Mouse (Mus musculus) layer of hippocampus, adult 6 months (tissue): ENCODE data around the gene Olfr741. TPM values are rescaled to one million over a fixed set of nuclear protein-coding genes. Genes with fewer than 3 reads are reported as not detected.

Experiments
- long read RNA-seq, 2 experiments: library from polyadenylated mRNA; unstranded; transcript quantifications; one replicate each; pipeline ENCODE4 v2.0.0; 2019 to 2020
- polyA plus RNA-seq: library from polyadenylated mRNA; unstranded; fragments of <200 nt; fragmentation: Nextera tagmentation; gene quantifications from 2 replicates; pipeline ENCODE4 v1.2.3, GENCODE M21; 2021

Olfr741 gene
- not detected in 2 replicates for polyA plus RNA-seq
- long read RNA-seq, experiment 1: 0 reads
- long read RNA-seq, experiment 2: 0 reads

GRCm38 (mm10) chr14:50472438-50472837 lies at the start of gene Olfr741:
Gene Olfr741 (plus strand): TSS chr14:50472738.

GRCm38 (mm10) chr14:50445245-50445644 lies 27.3 kb upstream of the Olfr741 start, which contains the start of gene Olfr740:
Gene Olfr740 (plus strand): TSS chr14:50445545.

GRCm38 (mm10) chr14:50503300-50503699 lies 30.8 kb downstream of the Olfr741 start, which contains the start of gene Olfr742:
Gene Olfr742 (plus strand): TSS chr14:50503600.

GRCm38 (mm10) chr14:50521539-50521938 lies 49.0 kb downstream of the Olfr741 start, which contains the start of gene Olfr743:
Gene Olfr743 (plus strand): TSS chr14:50521839.

Other genes with a start within 250 kb of the Olfr741 start
- gene Olfr731, start 230.9 kb upstream of the Olfr741 start, polyA plus RNA-seq: not detected in 2 replicates
- not detected in 2 replicates for gene Olfr732, start 188.5 kb upstream of the Olfr741 start, polyA plus RNA-seq
- gene Olfr733, start 171.2 kb upstream of the Olfr741 start, polyA plus RNA-seq: not detected in 2 replicates
- not detected in 2 replicates for gene Olfr734, start 146.0 kb upstream of the Olfr741 start, polyA plus RNA-seq
- not detected in 2 replicates for gene Olfr735, start 123.9 kb upstream of the Olfr741 start, polyA plus RNA-seq
- not detected in 2 replicates for gene Tlr11, start 114.8 kb upstream of the Olfr741 start, polyA plus RNA-seq
- not detected in 2 replicates for gene Olfr736, start 91.6 kb upstream of the Olfr741 start, polyA plus RNA-seq
- not detected in 2 replicates for gene Olfr738, start 65.2 kb upstream of the Olfr741 start, polyA plus RNA-seq
- not detected in 2 replicates for gene Olfr739, start 54.1 kb upstream of the Olfr741 start, polyA plus RNA-seq
- gene Olfr740, start 27.2 kb upstream of the Olfr741 start, polyA plus RNA-seq: not detected in 2 replicates
- not detected in 2 replicates for gene Olfr742, start 30.9 kb downstream of the Olfr741 start, polyA plus RNA-seq
- gene Olfr743, start 49.1 kb downstream of the Olfr741 start, polyA plus RNA-seq: not detected in 2 replicates
- not detected in 2 replicates for gene Olfr744, start 142.1 kb downstream of the Olfr741 start, polyA plus RNA-seq
- gene Olfr745, start 166.7 kb downstream of the Olfr741 start, polyA plus RNA-seq: not detected in 2 replicates
- gene Olfr746, start 174.3 kb downstream of the Olfr741 start, polyA plus RNA-seq: not detected in 2 replicates
- not detected in 2 replicates for gene Olfr747, start 220.5 kb downstream of the Olfr741 start, polyA plus RNA-seq
- gene Olfr748, start 234.6 kb downstream of the Olfr741 start, polyA plus RNA-seq: not detected in 2 replicates